Mouse (Mus musculus): ENCODE measurements around the gene Gbp8.
"Not testable (repeated sequence)": the region's sequence is repeated elsewhere in the genome, so short reads cannot be mapped to it uniquely, and the experiment has no call there.

DNA sequence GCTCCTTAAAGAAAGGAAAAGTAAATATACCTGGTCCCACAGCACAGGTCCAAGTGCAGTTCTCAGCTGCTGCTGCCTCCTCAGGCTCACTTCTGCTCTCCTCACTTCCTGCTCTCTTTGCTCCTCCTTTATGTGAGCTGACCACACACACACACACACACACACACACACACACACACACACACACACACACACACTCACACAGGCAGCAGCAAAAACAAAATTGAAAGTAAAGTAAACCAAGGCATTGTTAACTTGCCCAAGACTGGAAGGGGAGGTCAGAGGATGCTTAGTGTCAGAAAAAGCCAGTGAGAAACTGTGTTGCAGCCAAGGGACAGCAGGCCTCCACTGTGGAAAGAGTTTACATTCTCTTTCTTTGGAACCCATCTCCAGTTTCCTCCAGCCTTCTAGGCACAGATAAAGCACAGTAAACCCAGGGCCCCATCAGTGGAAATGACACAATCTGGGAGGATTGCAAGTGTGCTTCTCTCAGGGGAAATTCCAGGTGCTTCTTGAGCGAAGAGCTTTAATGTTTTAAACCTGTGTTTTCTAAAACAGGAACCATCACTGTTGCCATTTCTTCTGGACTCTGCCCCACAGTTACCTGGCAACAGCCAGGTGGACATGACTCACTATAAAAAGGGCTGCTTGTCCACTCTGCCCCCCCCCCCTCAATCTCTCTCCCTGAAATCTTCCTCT is 85.7 kb downstream of the Gbp8 start:
- TF ChIP-seq CTCF, EP300 (IDR thresholded peaks at IDR 0.05): not testable (repeated sequence)

Data from lung, postnatal 0 days (tissue).